Mouse (Mus musculus) CD4-positive helper T cell, adult 2 months (primary cell): ENCODE data around the gene Bms1.

Source experiments
- DNase-seq: peaks from one replicate; pipeline ENCODE4 v3.0.0-alpha.2; 2012; ENCODE audit warnings: low read depth, missing footprints, low spot score

Bms1 gene

DNA sequence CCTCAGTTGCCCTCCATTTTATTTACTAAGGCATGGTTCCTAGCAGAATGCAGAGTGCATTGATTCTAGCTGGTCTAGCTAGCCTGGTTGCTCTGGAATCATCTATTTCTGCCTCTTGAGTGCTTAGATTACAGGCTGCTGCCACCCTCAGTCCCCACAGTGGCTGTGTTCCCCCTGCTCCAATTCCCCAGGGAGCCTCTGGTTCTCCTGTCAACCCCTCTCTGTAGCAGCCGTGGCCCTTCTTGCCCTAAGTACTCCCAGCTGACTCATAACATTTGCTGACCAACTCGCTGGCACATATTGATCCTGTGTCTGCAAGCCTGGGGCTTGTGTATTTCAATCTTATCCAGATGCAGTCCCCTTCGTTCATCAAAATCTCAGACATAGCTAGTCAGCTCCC lies 53.1 kb downstream of the Bms1 start:
- DNase-seq = no peak

DNA sequence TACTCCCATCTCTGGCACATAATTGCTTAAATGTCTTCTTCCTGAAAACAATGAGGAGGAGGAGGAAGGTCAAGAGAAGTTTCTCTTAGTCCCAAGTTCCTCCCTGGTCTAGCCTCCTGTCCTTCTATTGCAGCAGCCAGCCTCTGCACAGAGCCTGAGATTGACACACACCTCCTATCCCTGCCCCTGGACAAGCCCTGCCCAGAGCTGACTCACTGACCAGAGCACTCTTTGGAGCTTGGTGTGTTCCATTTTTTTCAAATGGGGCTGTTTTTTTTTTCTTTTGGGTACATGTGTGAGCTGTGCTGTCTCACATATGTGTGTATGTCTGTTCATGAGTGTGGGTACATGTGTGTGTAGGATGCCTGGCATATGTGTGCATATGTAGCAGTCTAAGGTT lies 53.5 kb downstream of the Bms1 start:
- no peak for DNase-seq

- DNase-seq = no peak
These were observed 68.9 kb downstream of the Bms1 start for GRCm38 (mm10) chr6:118350342-118350741.

- no peak for DNase-seq
These were observed 71.1 kb downstream of the Bms1 start for GRCm38 (mm10) chr6:118348186-118348585.

DNA sequence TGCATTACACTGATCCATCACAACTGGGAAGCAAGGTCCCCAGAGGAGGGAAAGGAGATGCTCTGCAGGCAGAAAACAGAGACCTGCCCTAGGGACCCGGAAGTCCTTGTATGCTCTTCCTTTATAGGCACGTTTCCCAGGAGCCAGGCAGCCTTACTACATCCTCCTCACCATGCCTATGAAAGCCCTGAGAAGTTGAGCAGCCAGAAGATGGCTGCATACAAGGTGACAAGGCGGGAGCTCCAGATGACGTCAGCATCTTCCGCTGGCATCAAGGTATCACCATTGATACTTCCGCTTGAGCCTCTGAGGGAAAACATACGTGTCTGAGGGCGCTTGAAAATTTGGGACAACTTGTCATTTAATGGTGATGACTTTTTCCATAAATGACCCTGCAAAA lies 72.0 kb downstream of the Bms1 start:
- no peak for DNase-seq

GRCm38 (mm10) chr6:118341861-118342485 lies 77.3 kb downstream of the Bms1 start:
- DNase-seq = no peak

DNA sequence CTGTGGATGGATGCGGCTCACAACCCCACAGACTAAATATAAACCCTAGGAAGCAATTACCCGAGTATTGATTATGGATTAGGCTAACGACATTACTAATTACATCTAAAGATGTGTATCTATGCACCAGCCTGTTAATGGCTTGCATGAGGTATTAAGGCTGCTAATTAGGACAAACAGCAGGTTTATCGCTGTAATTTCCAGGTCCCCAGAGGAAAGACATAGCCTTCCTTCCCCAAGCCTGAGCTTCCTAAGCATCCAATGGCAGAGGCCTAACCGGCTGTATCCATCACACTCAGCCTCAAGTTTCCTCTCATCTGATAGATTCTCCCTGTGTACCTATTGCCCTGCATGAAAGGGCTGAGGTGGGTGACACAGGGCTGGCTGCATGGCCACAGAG lies 81.6 kb downstream of the Bms1 start:
- no peak for DNase-seq

- DNase-seq = no peak
These were observed 82.5 kb downstream of the Bms1 start for GRCm38 (mm10) chr6:118336541-118337480.

DNA sequence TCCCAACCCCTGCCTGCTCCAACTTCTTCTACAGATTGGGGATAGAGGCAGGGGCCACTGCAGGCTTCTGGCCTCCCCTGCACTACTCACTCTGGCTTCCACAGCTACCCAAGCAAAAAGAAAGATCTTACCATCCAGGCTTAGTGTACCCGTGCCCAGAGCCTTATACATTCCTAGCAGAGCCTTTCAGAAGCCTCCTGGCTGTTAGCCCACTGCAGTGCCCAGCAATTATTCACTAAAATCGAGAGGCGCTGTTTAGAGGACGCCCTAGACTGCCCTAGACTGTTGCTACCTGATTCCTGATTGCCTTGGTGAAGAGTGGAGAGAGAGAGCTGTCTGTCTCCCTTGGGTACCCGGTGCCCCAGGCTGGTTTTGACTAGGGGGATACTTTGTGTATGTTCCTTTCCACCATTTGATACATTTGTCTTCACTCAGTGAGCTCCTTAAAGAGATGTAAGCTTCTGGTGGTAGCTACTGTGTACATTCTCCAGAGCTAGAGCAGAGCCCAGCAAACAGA lies 83.3 kb downstream of the Bms1 start:
- DNase-seq = no peak

DNA sequence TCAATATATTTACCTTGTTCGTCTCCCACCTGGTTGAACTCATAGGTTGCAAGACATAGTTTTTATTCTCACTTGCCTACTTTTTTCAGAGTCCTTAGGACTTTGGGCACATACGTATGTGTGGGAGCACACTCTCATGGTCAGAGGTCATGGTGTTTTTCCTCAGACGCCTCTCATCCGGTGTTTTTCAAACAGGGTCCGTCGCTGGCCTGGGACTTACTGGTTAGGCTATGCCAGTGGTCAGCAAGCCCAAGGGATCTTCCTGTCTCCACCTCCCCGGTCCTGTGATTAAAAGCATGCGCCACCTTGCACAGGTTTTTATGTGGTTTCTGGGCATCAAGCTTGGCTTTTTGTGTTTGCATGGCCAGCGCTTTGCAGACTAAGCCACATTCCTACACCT lies 85.4 kb downstream of the Bms1 start:
- no peak for DNase-seq
